Mouse (Mus musculus) inflammation-experienced regulatory T-cells (primary cell): ENCODE measurements around the gene Nrde2. TPM values are rescaled to one million over a fixed set of nuclear protein-coding genes. Genes with fewer than 3 reads are reported as not detected.

Experiments used
- polyA plus RNA-seq, 2 experiments: library from polyadenylated mRNA; unstranded; fragments of 100-300 nt; shearing (Covaris generic); gene quantifications; one replicate each; pipeline ENCODE4 v1.2.1; 2017

Nrde2 gene
- 10 to 100 TPM; 26.3 to 32.7 TPM for polyA plus RNA-seq

DNA sequence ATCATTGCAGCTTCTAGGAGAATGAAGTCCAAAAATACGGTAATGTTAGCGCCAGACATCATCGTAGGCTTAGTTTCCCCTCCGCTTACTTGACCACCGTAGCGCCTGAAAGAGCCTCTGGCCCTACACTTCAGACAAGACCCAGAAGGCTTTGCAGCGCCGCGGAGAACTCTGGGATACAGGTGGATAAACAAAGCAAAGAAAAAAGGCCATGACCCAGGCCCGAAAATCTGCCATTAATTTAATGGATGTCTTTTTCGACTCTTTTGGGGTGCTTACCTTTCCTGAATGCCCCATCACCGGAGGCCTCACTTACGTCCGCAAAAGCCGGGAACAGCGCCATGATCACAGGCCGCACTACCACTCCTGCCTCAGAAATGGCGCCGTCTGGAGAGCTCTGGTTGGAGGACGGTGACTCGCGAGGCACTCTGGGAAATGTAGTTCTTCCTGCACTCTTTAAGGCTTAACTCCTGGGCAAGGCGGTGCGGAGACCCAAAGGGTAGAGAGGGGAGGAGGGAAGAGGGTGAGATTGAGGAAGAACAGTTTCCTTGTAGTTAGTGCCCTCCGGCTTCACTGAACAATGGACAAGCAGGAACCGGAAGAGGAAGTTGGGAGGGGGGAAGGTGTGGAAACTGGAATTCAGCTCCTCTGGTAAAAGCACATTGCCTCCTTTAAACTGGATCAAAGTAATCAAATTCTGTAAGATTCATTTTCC lies at the start of gene Nrde2:
TSS of gene Nrde2 (minus strand) at position 393 of the 715 bp plus-strand sequence.

DNA sequence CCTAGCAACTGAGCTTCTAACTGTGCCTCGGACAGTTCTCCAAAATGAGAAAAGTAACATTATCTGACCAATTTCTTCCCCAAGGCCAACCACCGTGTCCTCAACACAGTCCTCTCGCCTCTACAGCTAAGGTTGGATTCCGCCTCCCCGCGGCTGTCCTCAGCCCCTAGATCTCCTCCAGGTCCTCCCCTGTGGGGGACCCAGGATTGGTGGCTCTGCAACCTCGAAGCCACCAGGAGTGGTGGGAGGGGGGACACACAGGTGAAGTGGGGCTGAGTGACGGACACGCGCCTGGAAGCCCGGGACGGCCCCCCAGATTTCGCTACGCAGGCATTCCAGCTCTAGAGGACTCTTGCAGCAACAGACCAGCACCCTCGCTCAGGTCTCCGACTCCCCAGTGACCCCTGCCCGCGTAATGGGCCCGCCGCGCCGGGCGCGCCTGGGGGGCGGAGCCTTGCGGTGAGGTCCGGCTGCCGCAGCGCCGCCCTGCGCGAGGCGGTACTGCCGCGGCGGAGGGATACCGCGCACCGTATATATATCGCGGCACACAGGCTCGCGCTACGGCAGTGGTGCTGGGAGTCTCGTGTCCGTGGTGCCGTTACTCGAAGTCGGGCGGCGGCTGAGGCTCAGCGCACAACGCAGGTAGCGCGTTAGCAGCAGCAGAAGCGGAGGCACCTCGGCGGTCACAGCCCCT lies 39.7 kb upstream of the Nrde2 start, which contains the start of gene Calm1:
TSS of gene Calm1 (plus strand) at position 469 of the 694 bp plus-strand sequence.

GRCm38 (mm10) chr12:100109986-100110696 lies 49.3 kb downstream of the Nrde2 start, which contains the start of gene Psmc1:
TSS of gene Psmc1 (plus strand) at chr12:100110154.

Other genes starting within 250 kb of the Nrde2 start
- not detected for gene Kcnk13, start 195.2 kb downstream of the Nrde2 start, polyA plus RNA-seq
- 100 to 1,000 TPM; 147 to 186 TPM for gene Psmc1, start 49.5 kb downstream of the Nrde2 start, polyA plus RNA-seq
- gene Calm1, start 39.8 kb upstream of the Nrde2 start, polyA plus RNA-seq: 1,000 to 10,000 TPM; 1,177 to 1,481 TPM